Mouse (Mus musculus): ENCODE data around the gene Plpp4. TPM values are rescaled to one million over a fixed set of nuclear protein-coding genes. Genes with fewer than 3 reads are reported as not detected.

Plpp4 gene
- polyA plus RNA-seq, 1 experiment, result not detected

GRCm38 (mm10) chr7:129277751-129278150 is 20.9 kb downstream of the Plpp4 start:
- TF ChIP-seq GATA1 (IDR thresholded peaks at IDR 0.05; ENCODE audit: low read length), result no peak

- no peak for TF ChIP-seq GATA1 (IDR thresholded peaks at IDR 0.05; ENCODE audit: low read length)
Measured at GRCm38 (mm10) chr7:129278801-129279200, 22.0 kb downstream of the Plpp4 start.

- no peak for TF ChIP-seq GATA1 (IDR thresholded peaks at IDR 0.05; ENCODE audit: low read length)
Measured at GRCm38 (mm10) chr7:129279261-129279660, 22.4 kb downstream of the Plpp4 start.

- TF ChIP-seq GATA1 (IDR thresholded peaks at IDR 0.05; ENCODE audit: low read length), result no peak
Measured at GRCm38 (mm10) chr7:129281966-129282365, 25.1 kb downstream of the Plpp4 start.

- no peak for TF ChIP-seq GATA1 (IDR thresholded peaks at IDR 0.05; ENCODE audit: low read length)
Measured at GRCm38 (mm10) chr7:129285186-129285868, 28.5 kb downstream of the Plpp4 start.

- no peak for TF ChIP-seq GATA1 (IDR thresholded peaks at IDR 0.05; ENCODE audit: low read length)
Measured at GRCm38 (mm10) chr7:129293211-129293610, 36.4 kb downstream of the Plpp4 start.

GRCm38 (mm10) chr7:129301622-129302021 is 44.8 kb downstream of the Plpp4 start:
- no peak for TF ChIP-seq GATA1 (IDR thresholded peaks at IDR 0.05; ENCODE audit: low read length)

- no peak for TF ChIP-seq GATA1 (IDR thresholded peaks at IDR 0.05; ENCODE audit: low read length)
Measured at GRCm38 (mm10) chr7:129303356-129303755, 46.5 kb downstream of the Plpp4 start.

GRCm38 (mm10) chr7:129307042-129307825 is 50.4 kb downstream of the Plpp4 start:
- no peak for TF ChIP-seq GATA1 (IDR thresholded peaks at IDR 0.05; ENCODE audit: low read length)

GRCm38 (mm10) chr7:129308661-129309060 is 51.8 kb downstream of the Plpp4 start:
- TF ChIP-seq GATA1 (IDR thresholded peaks at IDR 0.05; ENCODE audit: low read length), result no peak

GRCm38 (mm10) chr7:129312521-129312920 is 55.7 kb downstream of the Plpp4 start:
- no peak for TF ChIP-seq GATA1 (IDR thresholded peaks at IDR 0.05; ENCODE audit: low read length)

GRCm38 (mm10) chr7:129313969-129314368 is 57.1 kb downstream of the Plpp4 start:
- TF ChIP-seq GATA1 (IDR thresholded peaks at IDR 0.05; ENCODE audit: low read length), result no peak

GRCm38 (mm10) chr7:129340096-129340495 is 83.3 kb downstream of the Plpp4 start:
- no peak for TF ChIP-seq GATA1 (IDR thresholded peaks at IDR 0.05; ENCODE audit: low read length)

- TF ChIP-seq GATA1 (IDR thresholded peaks at IDR 0.05; ENCODE audit: low read length), result no peak
Measured at GRCm38 (mm10) chr7:129355561-129355960, 98.7 kb downstream of the Plpp4 start.

GRCm38 (mm10) chr7:129375306-129375705 is 118.5 kb downstream of the Plpp4 start:
- no peak for TF ChIP-seq GATA1 (IDR thresholded peaks at IDR 0.05; ENCODE audit: low read length)

GRCm38 (mm10) chr7:129385149-129385548 is 128.3 kb downstream of the Plpp4 start:
- no peak for TF ChIP-seq GATA1 (IDR thresholded peaks at IDR 0.05; ENCODE audit: low read length)
